Mouse (Mus musculus): ENCODE data around the gene Clmp. TPM values are rescaled to one million over a fixed set of nuclear protein-coding genes. Genes with fewer than 3 reads are reported as not detected.
A peak's percentile ranks its signal among the peaks of the same experiment; 100 is the strongest.

Clmp gene
- polyA plus RNA-seq, 1 experiment from 2014 or later, result 47.1 TPM

- no peak for ATAC-seq (ENCODE audit: low FRiP score)
- H3K36me3 ChIP-seq, result no peaks in the 10 kb centered on the region
- no peak overlapping the region for H3K4me3 ChIP-seq
- no peak overlapping the region for H3K27ac ChIP-seq
- H3K4me1 ChIP-seq (replicated peaks), result peaks cover 47% of the 10 kb centered on the region
- no peak overlapping the region for H3K4me2 ChIP-seq
- H3K27me3 ChIP-seq, result no peaks in the 10 kb centered on the region
- no peak overlapping the region for H3K9ac ChIP-seq
- 55% methylated on average over 2 of the region's 2 CpGs for WGBS
- H3K9me3 ChIP-seq, result no peaks in the 10 kb centered on the region
These were observed 37.6 kb downstream of the Clmp start for GRCm38 (mm10) chr9:40723311-40723772.

- peak overlapping the region; percentile 56 for H3K27ac ChIP-seq
- H3K4me3 ChIP-seq, result no peak overlapping the region
- no peaks in the 10 kb centered on the region for H3K27me3 ChIP-seq
- 40% methylated on average over 5 of the region's 5 CpGs for WGBS
- peaks cover 44% of the 10 kb centered on the region for H3K4me1 ChIP-seq (replicated peaks)
- no peaks in the 10 kb centered on the region for H3K9me3 ChIP-seq
- H3K4me2 ChIP-seq, result no peak overlapping the region
- no peak overlapping the region for H3K9ac ChIP-seq
- no peak for ATAC-seq (ENCODE audit: low FRiP score)
- H3K36me3 ChIP-seq, result no peaks in the 10 kb centered on the region
These were observed 39.2 kb downstream of the Clmp start for GRCm38 (mm10) chr9:40724978-40725377.

- 82% methylated on average over 3 of the region's 4 CpGs for WGBS
- no peaks in the 10 kb centered on the region for H3K9me3 ChIP-seq
- no peak for ATAC-seq (ENCODE audit: low FRiP score)
- no peak overlapping the region for H3K4me2 ChIP-seq
- H3K4me1 ChIP-seq (replicated peaks), result peaks cover 46% of the 10 kb centered on the region
- no peak overlapping the region for H3K9ac ChIP-seq
- H3K27ac ChIP-seq, result no peak overlapping the region
- no peaks in the 10 kb centered on the region for H3K36me3 ChIP-seq
- no peak overlapping the region for H3K4me3 ChIP-seq
- no peaks in the 10 kb centered on the region for H3K27me3 ChIP-seq
These were observed 41.5 kb downstream of the Clmp start for GRCm38 (mm10) chr9:40727140-40727823.

GRCm38 (mm10) chr9:40727824-40728495, 42.2 kb downstream of the Clmp start:
- Histone ChIP-seq H3K9me3 (no peaks in the 10 kb centered on the region), H3K36me3 (no peaks in the 10 kb centered on the region), H3K4me1 (replicated peaks) (peaks cover 41% of the 10 kb centered on the region), H3K27ac (no peak overlapping the region), H3K4me3 (no peak overlapping the region), H3K27me3 (no peaks in the 10 kb centered on the region), H3K9ac (no peak overlapping the region), H3K4me2 (no peak overlapping the region)
- no peak for ATAC-seq (ENCODE audit: low FRiP score)
- 91% methylated on average over 7 of the region's 7 CpGs for WGBS

GRCm38 (mm10) chr9:40730302-40730700, 44.5 kb downstream of the Clmp start:
- H3K4me2 ChIP-seq, result peak overlapping the region; percentile 71
- no peaks in the 10 kb centered on the region for H3K9me3 ChIP-seq
- H3K36me3 ChIP-seq, result no peaks in the 10 kb centered on the region
- peaks cover 25% of the 10 kb centered on the region for H3K4me1 ChIP-seq (replicated peaks)
- H3K27me3 ChIP-seq, result no peaks in the 10 kb centered on the region
- H3K9ac ChIP-seq, result peak overlapping the region; percentile 75
- H3K4me3 ChIP-seq, result peak overlapping the region; percentile 38
- H3K27ac ChIP-seq, result peak overlapping the region; percentile 91
- WGBS, result 65% methylated on average over 12 of the region's 12 CpGs
- peak; percentile 13; the same call in 1 of the 2 replicates for ATAC-seq (ENCODE audit: low FRiP score)

GRCm38 (mm10) chr9:40730701-40731590, 45.2 kb downstream of the Clmp start:
- ATAC-seq (ENCODE audit: low FRiP score), result peak; percentile 56
- no peaks in the 10 kb centered on the region for H3K27me3 ChIP-seq
- H3K4me3 ChIP-seq, result peak overlapping the region; percentile 38
- H3K9me3 ChIP-seq, result no peaks in the 10 kb centered on the region
- H3K9ac ChIP-seq, result peak overlapping the region; percentile 75
- WGBS, result under 1% methylated on average over 35 of the region's 35 CpGs
- no peaks in the 10 kb centered on the region for H3K36me3 ChIP-seq
- peaks cover 20% of the 10 kb centered on the region for H3K4me1 ChIP-seq (replicated peaks)
- H3K27ac ChIP-seq, result peak overlapping the region; percentile 91
- H3K4me2 ChIP-seq, result peak overlapping the region; percentile 71

GRCm38 (mm10) chr9:40731591-40732048, 45.9 kb downstream of the Clmp start:
- H3K4me3 ChIP-seq, result peak overlapping the region; percentile 38; the same call in 1 of the 2 replicates
- ATAC-seq (ENCODE audit: low FRiP score), result no peak
- 11% methylated on average over 7 of the region's 7 CpGs for WGBS
- H3K36me3 ChIP-seq, result no peaks in the 10 kb centered on the region
- no peaks in the 10 kb centered on the region for H3K9me3 ChIP-seq
- H3K4me1 ChIP-seq (replicated peaks), result peaks cover 20% of the 10 kb centered on the region
- peak overlapping the region; percentile 71 for H3K4me2 ChIP-seq
- H3K27ac ChIP-seq, result peak overlapping the region; percentile 91
- H3K27me3 ChIP-seq, result no peaks in the 10 kb centered on the region
- peak overlapping the region; percentile 75; the same call in 1 of the 2 replicates for H3K9ac ChIP-seq

- H3K4me1 ChIP-seq (replicated peaks), result peaks cover 17% of the 10 kb centered on the region
- H3K27me3 ChIP-seq, result no peaks in the 10 kb centered on the region
- H3K27ac ChIP-seq, result no peak overlapping the region
- H3K36me3 ChIP-seq, result no peaks in the 10 kb centered on the region
- H3K9ac ChIP-seq, result no peak overlapping the region
- no peak overlapping the region for H3K4me3 ChIP-seq
- no peak overlapping the region for H3K4me2 ChIP-seq
- 13% methylated on average over 2 of the region's 2 CpGs for WGBS
- no peaks in the 10 kb centered on the region for H3K9me3 ChIP-seq
- ATAC-seq (ENCODE audit: low FRiP score), result no peak
These were observed 46.5 kb downstream of the Clmp start for GRCm38 (mm10) chr9:40732302-40732701.

- Histone ChIP-seq H3K4me2 (no peak overlapping the region), H3K4me1 (replicated peaks) (no peaks in the 10 kb centered on the region), H3K27me3 (no peaks in the 10 kb centered on the region), H3K27ac (no peak overlapping the region), H3K9ac (no peak overlapping the region), H3K4me3 (no peak overlapping the region), H3K36me3 (no peaks in the 10 kb centered on the region), H3K9me3 (no peaks in the 10 kb centered on the region)
- no peak for ATAC-seq (ENCODE audit: low FRiP score)
- 82% methylated on average over 6 of the region's 6 CpGs for WGBS
These were observed 51.4 kb downstream of the Clmp start for GRCm38 (mm10) chr9:40737117-40737516.

- H3K9me3 ChIP-seq, result no peaks in the 10 kb centered on the region
- no peak overlapping the region for H3K4me3 ChIP-seq
- ATAC-seq (ENCODE audit: low FRiP score), result no peak
- H3K9ac ChIP-seq, result no peak overlapping the region
- no peaks in the 10 kb centered on the region for H3K36me3 ChIP-seq
- no peak overlapping the region for H3K4me2 ChIP-seq
- 54% methylated on average over 7 of the region's 7 CpGs for WGBS
- H3K27ac ChIP-seq, result peak overlapping the region; percentile 67
- H3K27me3 ChIP-seq, result no peaks in the 10 kb centered on the region
- H3K4me1 ChIP-seq (replicated peaks), result peaks cover 33% of the 10 kb centered on the region
These were observed 57.8 kb downstream of the Clmp start for GRCm38 (mm10) chr9:40743525-40744034.

GRCm38 (mm10) chr9:40744233-40744632, 58.5 kb downstream of the Clmp start:
- Histone ChIP-seq H3K27ac (peak overlapping the region; percentile 67; the same call in 1 of the 2 replicates), H3K4me2 (no peak overlapping the region), H3K9me3 (no peaks in the 10 kb centered on the region), H3K36me3 (no peaks in the 10 kb centered on the region), H3K9ac (no peak overlapping the region), H3K4me1 (replicated peaks) (peaks cover 33% of the 10 kb centered on the region), H3K4me3 (no peak overlapping the region), H3K27me3 (no peaks in the 10 kb centered on the region)
- no peak for ATAC-seq (ENCODE audit: low FRiP score)
- 50% methylated on average over 3 of the region's 3 CpGs for WGBS

GRCm38 (mm10) chr9:40746796-40747195, 61.0 kb downstream of the Clmp start:
- WGBS, result 85% methylated on average over 9 of the region's 9 CpGs
- H3K4me2 ChIP-seq, result no peak overlapping the region
- ATAC-seq (ENCODE audit: low FRiP score), result no peak
- peaks cover 38% of the 10 kb centered on the region for H3K4me1 ChIP-seq (replicated peaks)
- H3K27ac ChIP-seq, result 0 out of 2 replicates have a peak overlapping the region, but pooled peaks have one; percentile 30
- H3K9me3 ChIP-seq, result no peaks in the 10 kb centered on the region
- no peaks in the 10 kb centered on the region for H3K36me3 ChIP-seq
- no peak overlapping the region for H3K4me3 ChIP-seq
- no peaks in the 10 kb centered on the region for H3K27me3 ChIP-seq
- H3K9ac ChIP-seq, result no peak overlapping the region
